Mouse (Mus musculus) heart, postnatal 0 days (tissue): ENCODE data around the gene Polr3a.

Source experiments
- CTCF ChIP-seq: IDR thresholded peaks from 2 replicates; pipeline ENCODE4 v1.5.1; 2016; ENCODE audit warnings: antibody characterized with exemption, control low read depth, low read depth
- EP300 ChIP-seq: IDR thresholded peaks from 2 replicates; pipeline ENCODE4 v1.6.1; 2016; ENCODE audit warnings: antibody characterized with exemption, low read depth

GRCm38 (mm10) chr14:24508070-24508773 lies 21.4 kb upstream of the Polr3a start:
- TF ChIP-seq CTCF (no peak), EP300 (no peak)
